Mouse (Mus musculus): ENCODE results near the gene Naa80.

DNA sequence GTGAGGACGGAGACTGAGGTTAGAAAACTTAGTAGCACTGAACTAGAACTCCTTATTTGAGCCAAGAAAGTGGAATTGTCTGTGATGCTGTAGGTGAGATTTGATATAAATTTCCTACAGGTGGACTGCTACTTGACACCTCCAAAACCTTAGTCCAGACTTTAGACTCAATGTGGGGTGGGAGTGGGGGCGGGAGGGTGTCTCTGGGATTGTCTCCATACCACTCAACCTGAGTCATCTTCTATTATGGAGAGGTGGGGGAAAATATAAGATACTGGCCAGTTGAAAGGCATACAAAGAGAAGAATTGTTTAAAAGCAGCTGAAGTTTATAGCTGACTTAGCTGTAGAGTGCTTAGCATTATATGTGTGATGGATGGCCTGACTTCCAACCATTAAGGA is 23.0 kb upstream of the Naa80 start:
- TF ChIP-seq CTCF (IDR thresholded peaks at IDR 0.05; ENCODE audit: borderline replicate concordance, insufficient read depth, low read length) (no peak), POLR2A (IDR thresholded peaks at IDR 0.05; ENCODE audit: low read depth, low read length) (no peak)

Data from embryonic fibroblast, embryonic 13.5 days (primary cell).